Mouse (Mus musculus) CD8-positive naive resting alpha-beta T cell, adult 2 months (primary cell): ENCODE data around the gene Arhgap24.

Experiments
- DNase-seq, 2 experiments: peaks; one replicate each; pipeline ENCODE4 v3.0.0; 2022; ENCODE audit warnings: low read depth in 2 of 2, low spot score in 2 of 2

Gene Arhgap24

DNA sequence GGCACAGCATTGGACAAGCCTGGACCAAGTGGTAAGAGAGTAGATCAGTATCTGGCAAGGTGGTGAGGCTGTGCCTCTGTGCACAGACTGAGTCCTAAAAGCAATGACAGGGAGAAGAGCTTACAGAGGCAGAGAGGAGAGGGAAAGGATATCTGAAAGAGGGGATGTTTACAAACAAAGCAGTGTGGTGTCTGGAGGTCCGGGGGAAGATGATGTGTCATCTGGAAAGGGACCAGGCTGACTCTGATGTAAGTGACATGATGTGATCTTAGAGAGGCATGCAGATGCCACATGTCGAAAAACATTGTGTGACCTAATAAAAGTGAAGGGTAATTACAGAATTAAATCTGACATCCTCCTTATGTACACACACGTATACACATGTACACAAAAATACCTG, 307.2 kb downstream of the Arhgap24 start:
- DNase-seq = no peak

DNA sequence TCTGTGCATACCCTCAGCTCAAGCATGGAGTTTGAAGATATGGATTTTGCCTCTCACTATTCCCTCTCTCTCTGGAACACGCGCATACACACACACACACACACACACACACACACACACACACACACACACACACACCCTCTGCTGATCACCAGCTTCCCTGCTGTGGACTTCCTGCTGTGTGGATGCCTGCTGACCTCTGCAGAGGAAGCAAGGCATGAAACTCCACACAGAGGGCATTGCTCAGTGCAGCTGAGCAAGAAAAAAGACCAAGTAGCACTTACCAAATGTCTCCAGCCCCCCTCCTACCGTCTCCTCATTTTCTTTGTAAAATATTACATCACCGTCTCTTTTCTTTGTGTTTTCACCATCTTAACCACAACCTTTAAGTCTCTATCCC, 310.1 kb downstream of the Arhgap24 start:
- DNase-seq = no peak

DNA sequence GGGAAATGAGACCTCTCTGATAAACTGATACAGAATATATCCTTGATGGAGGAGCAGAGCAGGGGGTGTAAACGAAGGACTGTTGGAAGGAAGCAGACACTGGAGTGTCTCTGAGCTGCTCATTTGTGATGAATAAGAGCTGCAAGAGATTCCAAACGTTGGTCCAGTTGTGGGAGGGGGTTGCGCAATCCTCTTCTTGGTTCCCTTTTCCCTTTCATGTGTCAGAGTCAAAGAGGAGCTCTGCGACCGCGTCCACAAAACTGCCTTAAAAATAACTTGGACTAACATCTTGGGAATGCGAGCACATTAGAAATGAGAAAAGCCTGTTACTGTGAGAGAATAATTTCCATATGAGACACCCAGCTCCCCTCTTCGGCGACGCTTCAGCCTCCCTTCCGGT, 312.3 kb downstream of the Arhgap24 start:
- no peak for DNase-seq

DNA sequence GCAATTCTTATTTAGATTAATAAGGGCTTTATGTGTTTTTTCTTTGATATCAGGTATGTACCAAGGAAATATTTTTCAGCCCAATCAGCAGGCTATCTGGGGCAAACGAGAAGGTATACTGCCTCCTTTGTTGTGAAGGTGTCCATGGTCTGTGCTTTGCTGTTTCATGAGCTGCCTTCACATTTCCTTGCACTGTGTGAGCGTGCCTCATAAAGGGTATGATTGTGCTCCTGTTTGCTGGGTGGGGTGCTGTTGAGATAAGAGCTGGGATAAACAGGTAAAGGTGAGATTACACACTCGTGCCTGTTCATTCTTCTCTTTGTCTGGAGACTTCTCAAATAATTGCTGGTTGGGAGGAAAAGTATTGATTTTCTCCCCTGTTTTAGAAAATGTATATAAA, 320.3 kb downstream of the Arhgap24 start:
- no peak for DNase-seq

DNA sequence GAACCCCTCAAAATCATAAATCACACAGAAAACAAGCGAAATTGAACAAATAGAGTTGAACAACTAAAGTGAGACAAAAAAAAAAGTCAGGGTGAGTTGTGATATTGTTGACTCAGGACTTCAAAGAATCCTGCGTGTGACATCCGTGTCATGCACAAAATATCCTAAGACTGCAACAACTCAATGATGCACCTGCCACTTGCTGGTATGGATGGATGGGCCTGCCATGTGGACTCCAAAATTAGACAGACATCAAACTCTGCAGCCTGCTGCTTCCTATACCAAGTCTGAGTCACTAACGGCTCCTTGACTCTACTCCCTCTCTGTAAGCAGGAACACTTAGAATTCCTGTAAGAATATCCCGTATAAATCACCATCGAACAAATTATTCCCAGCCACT, 321.6 kb downstream of the Arhgap24 start:
- no peak for DNase-seq

DNA sequence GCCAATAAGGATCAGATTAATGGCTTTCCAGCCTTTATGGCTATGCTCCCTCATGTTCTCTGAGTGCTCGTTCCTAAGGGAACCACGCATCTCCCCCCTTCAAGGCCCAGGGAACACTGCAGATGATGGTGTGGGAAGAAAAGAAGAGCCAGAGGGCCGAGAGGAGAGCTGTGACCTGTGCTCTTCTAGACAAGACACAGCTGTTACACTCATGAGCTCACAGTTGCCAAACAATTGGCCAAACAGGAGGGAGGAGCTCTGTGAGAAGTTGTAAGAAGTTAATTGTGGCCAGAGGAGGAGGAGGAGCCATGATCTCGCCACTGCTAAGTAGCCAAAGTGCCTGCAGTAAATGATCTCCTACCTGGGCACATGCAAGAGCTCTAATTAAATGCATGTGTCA, 322.5 kb downstream of the Arhgap24 start:
- no peak for DNase-seq

DNA sequence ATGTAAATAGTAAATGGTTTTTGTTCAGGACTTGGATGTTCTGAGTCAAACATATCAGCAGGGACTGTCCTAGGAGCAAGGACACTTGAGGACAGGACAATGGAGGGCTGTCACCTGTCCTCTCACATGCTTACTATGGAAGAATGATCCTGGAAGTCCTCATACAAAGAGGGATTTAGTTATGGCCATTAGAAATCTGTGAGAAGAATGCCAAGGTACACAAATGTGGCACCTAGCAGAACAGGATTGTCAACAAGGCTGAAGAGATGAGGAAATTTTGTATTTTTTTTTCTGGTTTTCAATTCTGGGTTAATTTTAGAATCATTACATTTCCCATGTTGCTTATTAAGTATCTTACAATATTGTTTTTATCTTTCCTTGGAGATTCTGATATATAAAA, 326.3 kb downstream of the Arhgap24 start:
- DNase-seq = no peak

DNA sequence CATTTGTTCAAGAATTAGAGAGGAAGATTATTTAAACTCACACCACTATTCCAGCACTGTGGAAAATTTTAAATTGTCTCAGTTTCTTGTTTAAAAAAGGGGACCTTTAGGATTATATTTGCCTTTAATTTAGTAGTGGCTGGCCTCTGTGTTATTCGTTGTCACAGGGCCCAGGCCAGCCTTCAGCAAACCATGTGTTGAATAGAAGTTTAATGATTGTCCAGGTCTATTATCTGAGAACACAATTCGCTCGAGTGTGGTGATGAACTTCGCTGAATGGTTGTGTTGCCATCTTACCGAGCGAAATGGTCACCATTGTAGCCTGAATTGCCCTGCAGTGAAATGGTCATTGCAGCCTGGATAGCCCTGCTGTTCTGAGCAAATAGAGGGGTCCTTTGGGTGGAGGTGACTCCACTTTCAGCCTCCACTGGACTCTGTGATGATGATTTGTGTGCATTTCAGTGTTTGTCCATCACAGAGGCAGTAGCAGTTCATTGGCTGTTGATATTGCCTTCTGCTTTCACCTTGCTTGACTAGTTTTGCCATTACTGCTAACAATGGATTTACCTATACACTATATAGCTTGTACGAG, 329.3 kb downstream of the Arhgap24 start:
- DNase-seq = no peak

DNA sequence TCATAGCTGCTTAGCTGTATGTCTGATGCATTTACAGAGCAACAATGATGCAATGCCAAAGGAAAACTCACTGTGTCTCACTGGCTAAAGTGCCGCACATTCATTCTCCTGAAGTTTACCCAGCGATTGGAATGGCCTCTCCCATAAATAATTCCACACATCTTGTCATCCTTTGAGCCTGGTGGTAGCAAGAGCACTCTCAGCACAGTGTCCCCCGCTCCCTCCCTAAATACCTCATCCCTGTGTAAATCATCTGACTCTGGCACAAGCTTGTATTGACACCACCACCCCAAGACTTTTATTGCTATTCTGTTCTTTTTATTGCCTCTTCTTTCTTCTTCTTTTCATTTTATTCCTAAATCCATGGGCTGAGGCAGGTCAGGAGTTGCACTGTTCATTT, 332.1 kb downstream of the Arhgap24 start:
- DNase-seq = no peak

DNA sequence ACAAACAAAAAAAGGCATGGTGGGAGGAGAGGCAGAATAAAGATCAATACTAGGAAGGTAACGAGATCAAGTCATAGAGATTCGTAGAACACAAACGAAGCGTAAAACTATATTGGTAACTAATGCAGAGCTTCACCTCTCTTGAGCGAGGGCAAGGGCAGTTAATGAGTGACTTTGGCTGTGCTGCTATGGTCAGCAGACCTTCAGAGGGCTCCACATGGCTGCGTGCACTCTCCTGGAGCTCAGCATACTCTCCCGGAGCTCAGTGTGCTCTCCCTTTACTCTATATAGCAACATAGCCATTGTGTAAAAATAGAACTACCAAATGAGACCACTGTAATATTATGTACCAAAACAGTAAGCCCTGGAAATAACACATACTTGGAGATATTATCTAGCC, 336.4 kb downstream of the Arhgap24 start:
- no peak for DNase-seq

DNA sequence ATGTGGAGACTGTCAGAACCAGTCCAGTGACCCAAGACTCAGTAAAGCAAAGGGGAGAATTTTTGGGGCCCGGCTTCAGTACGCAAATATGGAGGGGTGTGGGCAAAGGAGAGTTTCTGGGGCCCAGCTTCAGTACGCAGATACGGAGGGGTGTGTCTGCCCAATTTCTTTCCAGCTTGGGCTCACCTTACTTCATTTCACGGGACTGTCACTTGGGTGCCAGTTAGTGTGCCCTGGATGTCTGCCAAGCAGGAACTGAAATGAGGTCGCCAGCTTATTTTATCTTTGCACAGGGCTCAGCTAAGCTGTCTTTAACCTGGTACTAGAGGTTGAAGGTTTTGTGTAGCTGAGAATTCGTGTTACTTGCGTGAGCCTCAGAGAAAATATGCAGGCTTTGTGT, 344.3 kb downstream of the Arhgap24 start:
- DNase-seq = no peak

DNA sequence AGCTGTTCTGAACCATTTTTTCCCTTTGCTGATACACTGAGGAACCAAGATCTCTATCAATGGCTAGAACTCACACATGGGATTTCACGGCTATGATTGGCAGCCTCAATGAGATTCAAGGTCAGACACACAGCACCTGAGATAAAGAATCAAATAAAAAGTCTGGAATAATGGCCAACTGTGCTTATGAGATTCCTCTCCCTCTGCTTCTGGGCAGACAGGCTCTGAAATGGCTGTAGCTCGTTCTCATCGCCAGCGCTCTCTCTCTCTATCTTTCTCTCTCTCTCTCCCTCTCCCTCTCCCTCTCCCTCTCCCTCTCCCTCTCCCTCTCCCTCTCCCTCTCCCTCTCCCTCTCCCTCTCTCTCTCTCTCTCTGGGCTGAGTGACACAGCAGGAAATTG, 357.9 kb downstream of the Arhgap24 start:
- DNase-seq = no peak

DNA sequence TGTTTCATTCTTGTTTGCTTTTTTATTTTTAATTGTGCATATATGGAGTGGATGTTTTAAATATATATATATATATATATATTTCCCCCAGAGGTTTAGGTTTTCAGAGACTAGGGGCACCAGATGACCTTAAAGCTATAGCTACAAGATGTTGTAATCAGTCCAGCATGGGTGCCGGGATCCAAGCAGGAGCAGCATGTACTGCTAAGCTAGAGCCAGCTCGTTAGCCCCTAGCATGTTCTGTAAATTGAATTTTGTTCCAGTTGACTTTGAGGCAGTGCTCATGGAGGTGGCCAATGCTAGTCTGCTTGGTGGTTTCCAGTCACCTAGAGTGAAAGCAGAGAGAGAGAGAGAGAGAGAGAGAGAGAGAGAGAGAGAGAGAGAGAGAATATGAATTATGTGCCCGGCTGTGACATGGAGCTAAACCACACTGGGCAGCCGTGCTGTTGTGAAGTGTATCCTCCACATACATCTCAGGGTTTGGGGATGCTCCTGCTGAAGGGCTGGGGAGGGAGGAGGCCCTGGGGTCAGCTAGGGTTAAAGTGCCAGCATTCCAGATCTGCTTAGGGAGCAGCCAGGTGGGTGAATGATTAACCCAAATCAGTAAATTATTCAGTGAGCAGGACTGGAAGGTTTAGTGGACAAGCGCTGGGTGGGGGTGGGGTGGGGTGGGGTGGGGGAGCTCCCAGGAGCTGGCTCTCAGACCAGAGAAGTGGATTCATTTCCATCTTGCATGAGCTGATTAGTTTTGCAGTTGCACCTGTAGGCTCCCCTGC, 362.9 kb downstream of the Arhgap24 start:
- no peak for DNase-seq

DNA sequence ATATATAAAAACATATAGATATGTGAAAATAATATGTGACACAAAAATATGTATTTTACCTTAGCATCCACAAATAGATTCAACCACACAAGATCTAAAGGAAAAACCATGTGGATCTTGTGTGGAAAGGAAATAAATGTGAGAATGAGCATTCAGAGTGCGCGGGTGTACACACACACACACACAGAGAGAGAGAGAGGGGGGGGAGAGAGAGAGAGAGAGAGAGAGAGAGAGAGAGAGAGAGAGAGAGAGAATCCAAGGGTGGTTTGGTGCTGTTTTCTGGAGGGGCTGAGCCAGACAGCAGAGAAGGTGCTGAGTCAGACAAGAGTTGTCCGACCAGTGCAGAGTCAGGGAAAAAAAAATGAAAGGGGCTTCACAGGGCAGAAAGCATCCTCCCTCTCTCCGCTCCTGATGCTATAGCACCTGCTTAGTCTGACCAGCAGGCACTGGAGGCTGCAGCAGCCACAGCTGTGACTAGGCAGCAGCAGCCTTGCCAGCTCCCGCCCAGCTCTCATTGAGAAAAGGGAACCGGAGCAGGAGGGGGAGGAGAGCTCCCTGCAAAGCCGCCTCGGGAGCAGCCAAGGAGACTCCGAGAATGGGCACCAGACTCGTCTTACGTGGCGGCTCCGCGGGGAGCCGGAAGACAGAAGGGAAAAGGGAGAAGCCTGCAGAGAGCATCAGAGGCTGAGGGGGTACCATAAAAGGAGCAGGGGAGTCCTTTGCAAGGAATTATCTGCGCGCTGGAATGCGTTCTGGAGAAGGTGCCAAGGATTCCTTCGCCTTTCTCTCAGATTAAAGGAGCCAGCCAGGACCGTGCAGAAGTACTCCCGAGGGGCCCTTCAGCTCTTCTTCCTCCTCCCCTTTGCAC, 363.8 kb downstream of the Arhgap24 start:
- DNase-seq = no peak

DNA sequence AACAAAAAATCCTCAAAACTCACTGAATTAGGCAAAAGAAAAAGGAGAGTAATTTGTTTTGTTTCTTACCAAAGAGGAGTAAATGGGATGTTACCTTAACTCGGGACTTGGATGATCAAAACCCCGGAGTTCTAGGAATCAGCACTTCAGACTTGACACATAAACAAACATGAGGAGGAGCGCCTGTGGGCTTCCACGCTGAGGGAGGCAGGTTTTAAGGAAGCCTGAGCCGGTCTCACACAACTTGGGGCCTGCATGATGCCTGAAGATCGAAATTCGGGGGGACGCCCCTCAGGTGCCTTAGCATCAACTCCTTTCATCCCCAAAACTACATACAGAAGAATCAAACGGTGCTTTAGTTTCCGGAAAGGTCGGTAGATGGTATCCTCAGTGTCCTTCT, 364.6 kb downstream of the Arhgap24 start:
- no peak for DNase-seq

DNA sequence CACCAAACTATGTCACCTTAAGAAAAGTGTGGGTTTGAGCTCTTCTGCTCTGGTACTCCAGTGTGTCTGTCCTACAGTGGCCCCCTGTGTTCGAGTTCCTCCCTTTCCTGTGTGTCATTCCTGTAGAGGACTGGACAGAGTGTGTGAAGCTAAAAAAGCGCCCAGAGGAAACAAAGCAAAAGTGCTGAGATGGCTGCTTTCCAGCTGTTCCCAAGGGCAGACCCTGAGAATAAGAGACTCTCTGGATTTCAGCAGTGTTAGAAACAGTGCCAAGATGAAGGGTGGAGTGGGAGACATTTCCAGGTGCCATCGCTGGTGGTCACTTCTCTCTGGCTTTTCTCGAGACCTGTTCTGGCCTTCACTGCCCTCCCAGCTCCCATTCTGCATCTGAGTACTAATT, 366.7 kb downstream of the Arhgap24 start:
- DNase-seq = no peak

DNA sequence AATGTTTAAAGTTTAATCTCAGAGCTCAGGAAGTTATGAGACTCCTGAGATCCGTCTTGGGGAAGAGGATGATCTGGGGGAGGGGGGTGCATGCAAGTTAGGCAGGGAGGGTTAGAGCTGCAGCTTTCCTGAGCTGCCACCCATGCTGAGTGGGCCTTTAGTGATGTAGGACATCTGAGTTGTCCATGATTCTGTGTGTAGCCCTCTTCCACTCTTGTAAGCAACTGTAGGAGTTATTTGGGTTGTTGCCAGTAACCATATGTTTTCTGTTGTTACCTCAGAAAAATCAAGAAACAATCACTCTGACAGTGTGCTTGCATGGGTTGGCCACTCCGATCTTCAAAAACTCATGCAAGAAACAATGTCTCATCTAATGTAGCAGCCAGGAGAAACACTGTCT, 370.6 kb downstream of the Arhgap24 start:
- DNase-seq = no peak

DNA sequence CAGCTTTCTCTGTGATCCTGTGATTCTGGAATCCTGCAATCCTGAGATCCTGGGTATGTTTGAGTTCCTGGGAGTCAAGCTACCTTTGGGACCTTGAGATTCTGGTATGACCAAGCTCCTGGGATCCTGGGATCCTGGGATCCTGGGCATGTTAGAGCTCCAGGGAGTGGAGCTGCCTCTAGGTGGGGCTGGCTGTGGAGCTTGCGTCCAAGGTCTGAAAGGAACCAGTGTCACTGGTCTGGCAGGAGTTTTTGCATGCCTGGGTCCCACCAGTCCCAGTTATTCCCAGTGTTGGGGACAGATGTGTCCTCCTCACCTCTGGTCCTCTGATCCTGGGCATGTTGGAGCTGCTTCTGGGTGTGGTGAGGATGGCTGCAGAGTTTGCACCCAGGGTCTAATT, 372.6 kb downstream of the Arhgap24 start:
- DNase-seq = no peak

DNA sequence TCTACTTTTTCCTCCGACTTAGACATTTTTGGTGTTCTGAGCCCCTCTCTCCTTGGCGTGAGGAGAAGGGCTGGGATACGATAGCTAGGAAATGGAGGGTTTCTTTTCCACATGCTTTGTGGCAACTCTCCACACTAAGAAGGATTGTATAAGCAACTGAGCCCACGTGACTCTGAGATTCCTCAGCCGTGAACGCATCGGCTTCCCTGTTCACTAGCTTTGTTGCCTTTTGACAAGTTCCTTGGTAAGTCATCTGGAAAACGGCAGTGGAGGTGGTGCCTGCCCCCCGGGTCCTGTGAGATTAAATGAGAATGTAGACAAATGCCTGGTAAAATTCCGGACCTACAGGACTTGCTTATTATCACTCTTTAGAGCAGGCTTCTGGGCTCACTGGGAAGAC, 374.6 kb downstream of the Arhgap24 start:
- DNase-seq = no peak

DNA sequence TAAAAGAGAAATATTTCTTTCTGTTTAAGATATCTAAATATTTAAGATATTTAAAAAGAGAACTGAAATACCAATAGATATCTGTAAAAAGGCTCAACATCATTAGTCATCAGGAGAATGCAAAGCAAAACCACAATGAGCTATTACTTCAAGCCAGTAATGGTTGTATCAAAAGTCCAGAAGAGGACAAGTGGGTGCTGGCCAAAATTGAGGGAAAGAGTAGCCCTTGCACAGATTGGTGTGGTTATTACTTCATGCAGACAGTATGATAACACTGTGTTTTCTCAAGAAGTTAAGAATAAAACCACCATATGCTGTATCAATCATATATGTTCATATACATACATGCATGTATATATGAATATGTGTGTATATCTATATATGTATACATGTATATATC, 376.9 kb downstream of the Arhgap24 start:
- DNase-seq = no peak

DNA sequence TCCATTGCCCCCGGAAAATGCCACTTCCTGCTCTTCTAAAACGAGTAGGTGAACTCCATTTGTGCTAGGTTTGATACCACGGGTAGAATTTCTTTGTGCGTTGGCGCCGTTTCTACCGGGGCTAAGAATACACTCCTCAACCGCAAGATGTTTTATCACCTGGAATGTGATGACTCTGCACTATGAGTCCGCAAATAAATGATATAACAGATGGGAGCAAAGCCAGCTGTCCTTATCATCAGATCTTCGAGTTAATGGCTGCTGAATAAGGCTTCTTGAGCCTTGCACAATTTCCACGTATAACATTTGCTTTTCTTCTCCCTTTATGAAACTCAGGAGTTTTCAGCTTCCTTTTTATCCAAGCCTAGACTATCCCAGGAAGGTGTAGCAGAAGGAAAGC, 378.6 kb downstream of the Arhgap24 start:
- no peak for DNase-seq

DNA sequence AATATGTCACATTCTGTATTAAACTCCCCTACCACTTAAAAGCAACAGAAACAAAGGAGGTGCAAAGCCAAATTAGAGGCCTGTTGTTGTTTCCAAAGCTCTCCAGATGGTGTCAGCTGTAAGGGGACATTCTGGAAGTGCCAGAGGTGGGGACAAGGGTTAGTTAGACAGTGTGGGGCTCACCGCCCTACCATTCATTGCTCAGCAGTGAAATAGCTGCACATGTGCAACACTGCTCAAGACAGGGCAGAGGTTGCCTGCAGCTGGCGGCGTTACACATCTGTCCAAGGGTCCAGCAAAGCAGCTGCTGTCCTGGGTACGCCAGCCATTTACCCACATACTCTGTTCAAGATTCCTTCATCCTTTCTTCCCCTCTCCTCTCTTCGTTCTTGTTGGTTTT, 387.0 kb downstream of the Arhgap24 start:
- no peak for DNase-seq
